Mouse (Mus musculus): ENCODE data around the gene Mtmr12.

DNA sequence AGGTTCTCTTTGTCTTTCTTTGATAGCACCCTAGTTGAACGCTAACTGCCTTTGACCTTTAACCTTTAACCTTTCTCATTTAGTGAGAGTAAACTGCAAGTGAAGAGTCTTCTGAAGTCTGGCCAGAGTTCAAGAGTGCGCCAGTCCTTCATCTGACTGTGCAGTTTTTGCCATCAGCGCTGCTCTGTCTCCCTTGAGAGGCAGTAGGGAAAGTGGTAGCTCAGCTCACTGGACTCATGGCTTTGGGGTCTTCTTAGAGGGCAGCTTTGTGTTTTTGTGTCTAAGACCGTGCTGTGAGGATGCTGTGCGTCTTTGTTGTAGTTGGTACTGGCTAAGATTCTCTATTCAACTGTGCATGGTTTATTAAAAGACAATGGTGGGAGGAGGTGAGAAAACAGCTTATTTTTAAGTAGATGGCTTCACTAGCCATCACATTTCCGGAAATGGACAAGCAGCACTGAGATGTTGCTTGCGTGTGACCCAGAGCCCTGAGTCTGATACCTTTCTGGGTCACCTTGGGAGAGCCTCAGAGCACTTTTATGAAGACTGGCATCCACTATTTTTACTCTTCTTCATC, 1.9 kb downstream of the Mtmr12 start:
- TF ChIP-seq FLI1 (IDR thresholded peaks at IDR 0.05; ENCODE audit: low read length) (no peak), GATA1 (IDR thresholded peaks at IDR 0.05; ENCODE audit: borderline replicate concordance, low read length) (no peak)
